Mouse (Mus musculus) left cerebral cortex, adult 2 months (tissue): ENCODE data around the gene Ddx54. TPM values are rescaled to one million over a fixed set of nuclear protein-coding genes. Genes with fewer than 3 reads are reported as not detected.

Experiments used
- DNase-seq, 2 experiments: peaks; one replicate each; pipeline ENCODE4 v3.0.0; 2021 to 2022; ENCODE audit warnings: low spot score in 2 of 2, mixed read lengths in 1 of 2; ENCODE audit errors: extremely low spot score in 1 of 2
- H3K27ac ChIP-seq: fragments of 200-600 bp; 2 replicates; pipeline ENCODE4 v1.8.1; 2022
- H3K4me3 ChIP-seq: fragments of 200-600 bp; 2 replicates; pipeline ENCODE4 v1.8.1; 2022
- CTCF ChIP-seq: fragments of 200-600 bp; IDR thresholded peaks from 2 replicates; pipeline ENCODE4 v1.8.1; 2022; ENCODE audit warnings: antibody characterized with exemption, mild to moderate bottlenecking, moderate library complexity
- intact Hi-C: fragments of 180-260 bp; cut with DNase I; formaldehyde crosslinking; loops from one replicate; pipeline ENCODE4 v1.15.1; 2025
- total RNA-seq, 2 experiments: library from RNA; stranded (reverse); gene quantifications; 2 replicates each; pipeline ENCODE4 v1.2.3; 2021

Gene Ddx54
- total RNA-seq, 2 experiments from 2014 or later, result 38.6 to 41.0 TPM

- Histone ChIP-seq H3K4me3 (peak overlapping the region; percentile 70), H3K27ac (peak overlapping the region; percentile 88)
- DNase-seq, result no peak
- TF ChIP-seq CTCF, result no peak
- intact Hi-C loops, result no loop called here
Observed at GRCm38 (mm10) chr5:120651230-120651629, 38.7 kb downstream of the Ddx54 start.

- no peak for DNase-seq
- intact Hi-C loops, result no loop called here
- TF ChIP-seq CTCF, result no peak
- H3K4me3 ChIP-seq, result peak overlapping the region; percentile 26
- H3K27ac ChIP-seq, result peak overlapping the region; percentile 77
Observed at GRCm38 (mm10) chr5:120652915-120653701, 40.6 kb downstream of the Ddx54 start.

- Histone ChIP-seq H3K4me3 (peak overlapping the region; percentile 13; the same call in 1 of the 2 replicates), H3K27ac (peak overlapping the region; percentile 77)
- no peak for DNase-seq
- intact Hi-C loops, result no loop called here
- TF ChIP-seq CTCF, result no peak
Observed at GRCm38 (mm10) chr5:120653873-120654272, 41.3 kb downstream of the Ddx54 start.

- intact Hi-C loops, result no loop called here
- TF ChIP-seq CTCF, result peak; percentile 48
- no peak overlapping the region for H3K4me3 ChIP-seq
- no peak for DNase-seq
- peak overlapping the region; percentile 88 for H3K27ac ChIP-seq
Observed at GRCm38 (mm10) chr5:120656281-120656751, 43.8 kb downstream of the Ddx54 start.

GRCm38 (mm10) chr5:120660816-120661215 lies 48.3 kb downstream of the Ddx54 start:
- Histone ChIP-seq H3K4me3 (no peak overlapping the region), H3K27ac (peak overlapping the region; percentile 57; the same call in 1 of the 2 replicates)
- peak; percentile 29 for TF ChIP-seq CTCF
- intact Hi-C loops, result no loop called here
- DNase-seq, result no peak

- intact Hi-C loops, result no loop called here
- peak; percentile 16 for TF ChIP-seq CTCF
- Histone ChIP-seq H3K27ac (no peak overlapping the region), H3K4me3 (no peak overlapping the region)
- no peak for DNase-seq
Observed at GRCm38 (mm10) chr5:120664888-120665287, 52.3 kb downstream of the Ddx54 start.

- no peak for TF ChIP-seq CTCF
- no peak overlapping the region for H3K4me3 ChIP-seq
- intact Hi-C loops, result no loop called here
- no peak for DNase-seq
- H3K27ac ChIP-seq, result no peak overlapping the region
Observed at GRCm38 (mm10) chr5:120668761-120669160, 56.2 kb downstream of the Ddx54 start.

GRCm38 (mm10) chr5:120670132-120670531 lies 57.6 kb downstream of the Ddx54 start:
- DNase-seq, result no peak
- intact Hi-C loops, result no loop called here
- TF ChIP-seq CTCF, result no peak
- no peak overlapping the region for H3K27ac ChIP-seq
- no peak overlapping the region for H3K4me3 ChIP-seq

GRCm38 (mm10) chr5:120671865-120672264 lies 59.3 kb downstream of the Ddx54 start:
- Histone ChIP-seq H3K4me3 (no peak overlapping the region), H3K27ac (no peak overlapping the region)
- intact Hi-C loops, result loop anchor here (2.0 kb wide), 1 partner anchor 23 kb away; the partner anchor contains the start of gene Rasal1
- no peak for DNase-seq
- no peak for TF ChIP-seq CTCF

GRCm38 (mm10) chr5:120673626-120674025 lies 61.1 kb downstream of the Ddx54 start:
- peak; percentile 76 to 79 for DNase-seq
- peak; percentile 91 for TF ChIP-seq CTCF
- intact Hi-C loops, result loop anchor here (1.0 to 2.0 kb wide), 2 partner anchors 25 to 53 kb away; partner anchors contain the start of gene Rasal1

GRCm38 (mm10) chr5:120674229-120675145 lies 61.9 kb downstream of the Ddx54 start:
- DNase-seq, result no peak
- TF ChIP-seq CTCF, result no peak
- intact Hi-C loops, result loop anchor here (5.0 kb wide), 1 partner anchor 73 kb away; the partner anchor contains the start of gene Oas2
- H3K4me3 ChIP-seq, result no peak overlapping the region
- H3K27ac ChIP-seq, result no peak overlapping the region

More at GRCm38 (mm10) chr5:120673626-120674025, 61.1 kb downstream of the Ddx54 start:
- no peak overlapping the region for H3K27ac ChIP-seq
- no peak overlapping the region for H3K4me3 ChIP-seq
